Mouse (Mus musculus) bone marrow, adult 2 months (tissue): Measurements from ENCODE around the gene Zfr2. TPM values are rescaled to one million over a fixed set of nuclear protein-coding genes. Genes with fewer than 3 reads are reported as not detected.

ENCODE experiments used
- H3K27ac ChIP-seq: fragments of 200-500 bp; 2 replicates; pipeline ENCODE4 v1.5.1; 2012; ENCODE audit warnings: low read depth, mild to moderate bottlenecking, control low read depth, inconsistent platforms, low read length; ENCODE audit not compliant: control insufficient read depth, poor library complexity, insufficient read depth
- H3K4me1 ChIP-seq: fragments of 200-500 bp; 2 replicates; pipeline ENCODE4 v1.6.1; 2011; ENCODE audit warnings: low read length; ENCODE audit not compliant: control insufficient read depth, insufficient read depth
- H3K4me3 ChIP-seq: fragments of 200-500 bp; replicated peaks from 2 replicates; pipeline ENCODE3; 2011; ENCODE audit warnings: mild to moderate bottlenecking, low read depth, low read length, control low read depth; ENCODE audit not compliant: control insufficient read depth
- CTCF ChIP-seq: fragments of 200-500 bp; IDR thresholded peaks from 2 replicates; pipeline ENCODE4 v1.5.1; 2011; ENCODE audit warnings: low read length, control low read depth; ENCODE audit not compliant: control insufficient read depth, insufficient read depth
- POLR2A ChIP-seq: fragments of 200-500 bp; IDR thresholded peaks from 2 replicates; pipeline ENCODE4 v1.6.1; 2011; ENCODE audit warnings: low read depth, mild to moderate bottlenecking, control low read depth, low read length, borderline replicate concordance; ENCODE audit not compliant: control insufficient read depth
- whole genome bisulfite sequencing: fragments of 180-500 bp; shearing (Covaris S2); methylation state at CpG from one replicate; pipeline ENCODE4 v1.1.7; 2018; 5-methylcytosine and 5-hydroxymethylcytosine counted together
- polyA plus RNA-seq: library from polyadenylated mRNA; stranded (reverse); fragments of >200 nt; gene quantifications from 2 replicates; pipeline ENCODE4 v1.2.4, GENCODE M21; 2011; ENCODE audit warnings: low replicate concordance; ENCODE audit not compliant: missing spikeins, insufficient read depth, insufficient read length

Gene Zfr2
- polyA plus RNA-seq, 1 experiment = 2.5 TPM

DNA sequence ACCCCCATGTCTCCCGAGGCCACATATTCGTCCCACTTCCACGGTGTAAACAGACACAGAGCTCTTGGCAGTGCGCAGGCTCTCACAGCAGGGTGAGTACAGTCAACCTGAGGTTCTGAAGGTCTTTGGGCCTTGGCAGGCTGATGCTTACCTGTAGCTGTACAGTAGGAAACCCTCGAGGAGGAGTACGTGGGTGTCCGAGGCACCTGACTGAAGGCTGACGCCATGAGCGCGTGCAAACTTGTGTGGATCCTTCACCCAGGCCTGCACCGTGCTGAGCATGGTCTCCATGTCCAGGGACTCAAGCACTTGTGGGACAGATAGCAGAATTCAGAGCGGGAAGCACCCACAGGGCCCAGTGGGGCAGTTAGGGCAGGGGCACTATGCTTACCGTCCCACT is 32.8 kb upstream of the Zfr2 start:
- Histone ChIP-seq H3K27ac (no peak overlapping the region), H3K4me1 (no peaks in the 10 kb centered on the region), H3K4me3 (no peak overlapping the region)
- 83% methylated on average over 13 of the region's 13 CpGs for WGBS
- no peak for TF ChIP-seq POLR2A
- TF ChIP-seq CTCF = no peak

DNA sequence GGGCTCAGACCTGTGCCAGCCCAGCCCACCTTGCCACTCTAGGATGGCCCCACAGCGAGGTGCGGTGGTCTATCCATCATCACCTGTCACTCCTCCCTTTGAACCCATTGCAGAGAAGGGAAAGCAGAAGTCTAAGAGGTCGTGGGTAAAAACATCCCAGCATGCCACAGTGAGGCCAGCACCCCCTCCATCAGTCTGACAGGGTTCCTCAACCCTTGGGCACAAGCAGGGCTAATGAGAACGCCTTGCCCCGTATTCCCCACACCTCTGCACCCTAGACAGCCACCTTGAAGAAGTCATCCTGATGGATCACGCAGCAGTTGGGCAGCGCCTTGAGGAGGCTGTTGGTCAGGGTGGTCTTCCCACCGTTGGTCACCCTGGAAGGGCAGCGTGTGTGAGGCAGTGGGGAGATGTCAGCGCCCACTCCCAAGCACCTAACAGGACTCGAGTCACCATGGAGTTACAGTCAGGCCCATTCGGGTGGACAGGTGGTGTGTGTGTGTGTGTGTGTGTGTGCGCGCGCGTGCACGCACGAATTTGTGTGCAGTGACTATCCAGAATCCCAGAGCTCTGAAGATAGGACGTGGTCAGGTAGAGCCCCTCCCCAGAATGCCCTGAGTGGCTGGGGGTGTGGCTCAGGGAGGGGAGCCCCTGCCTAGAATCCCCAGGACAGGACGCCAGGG is 32.2 kb upstream of the Zfr2 start:
- WGBS = 76% methylated on average over 20 of the region's 20 CpGs
- Histone ChIP-seq H3K27ac (no peak overlapping the region), H3K4me3 (no peak overlapping the region), H3K4me1 (no peaks in the 10 kb centered on the region)
- no peak for TF ChIP-seq POLR2A
- no peak for TF ChIP-seq CTCF

DNA sequence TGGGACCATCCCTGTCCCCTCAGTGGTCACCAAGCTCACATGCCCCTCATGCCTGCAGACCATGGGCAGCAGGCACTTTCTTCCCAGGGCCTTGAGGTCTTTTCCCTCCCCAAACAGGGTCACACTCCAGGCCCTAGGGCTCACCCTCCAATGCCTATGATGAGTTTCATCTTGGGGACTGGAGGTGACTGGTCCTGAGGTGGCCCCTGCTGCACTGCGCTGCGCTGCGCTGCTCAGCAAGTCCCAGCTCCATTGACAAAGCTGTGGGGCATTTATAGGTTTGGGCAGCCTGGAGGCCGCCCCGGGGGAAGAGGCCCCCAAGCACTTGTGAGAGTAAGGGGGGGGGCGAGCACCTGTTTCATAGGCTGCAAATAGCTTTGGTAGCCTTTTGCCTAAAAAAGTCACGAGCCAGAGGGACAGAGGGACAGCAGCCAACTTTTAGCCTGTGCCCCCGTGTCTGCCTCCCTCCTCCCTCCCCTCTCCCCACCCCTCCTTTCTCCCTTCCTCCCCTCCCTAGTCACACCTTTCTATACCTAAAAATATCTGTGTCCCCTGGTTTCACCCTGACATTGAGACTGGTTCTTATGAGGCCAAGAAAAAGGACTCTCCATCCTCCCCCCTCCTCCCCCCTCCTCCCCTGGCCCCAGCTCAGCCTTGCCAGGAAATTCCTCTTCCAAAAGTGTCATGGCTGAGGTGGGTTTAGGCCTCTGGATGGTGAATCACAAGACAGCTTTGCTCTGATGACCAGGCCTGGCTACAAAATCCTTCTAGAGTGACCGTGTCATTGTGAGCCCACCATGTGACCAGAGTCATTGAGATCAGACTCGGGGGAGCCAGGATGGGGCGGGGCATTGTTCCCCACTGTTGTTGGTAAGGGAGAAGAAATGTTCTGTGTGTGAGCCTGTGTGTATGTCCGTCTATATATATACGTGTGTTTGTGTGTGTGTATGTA is 30.9 kb upstream of the Zfr2 start, which contains the start of gene Nmrk2:
Gene Nmrk2 (minus strand): TSS at position 245 of the 952 bp plus-strand sequence.
- TF ChIP-seq CTCF (no peak), POLR2A (no peak)
- H3K4me1 ChIP-seq = no peaks in the 10 kb centered on the region
- WGBS = 76% methylated on average over 13 of the region's 13 CpGs
- no peak within 1 kb of the TSS for H3K4me3 ChIP-seq
- H3K27ac ChIP-seq = no peak within 1 kb of the TSS

DNA sequence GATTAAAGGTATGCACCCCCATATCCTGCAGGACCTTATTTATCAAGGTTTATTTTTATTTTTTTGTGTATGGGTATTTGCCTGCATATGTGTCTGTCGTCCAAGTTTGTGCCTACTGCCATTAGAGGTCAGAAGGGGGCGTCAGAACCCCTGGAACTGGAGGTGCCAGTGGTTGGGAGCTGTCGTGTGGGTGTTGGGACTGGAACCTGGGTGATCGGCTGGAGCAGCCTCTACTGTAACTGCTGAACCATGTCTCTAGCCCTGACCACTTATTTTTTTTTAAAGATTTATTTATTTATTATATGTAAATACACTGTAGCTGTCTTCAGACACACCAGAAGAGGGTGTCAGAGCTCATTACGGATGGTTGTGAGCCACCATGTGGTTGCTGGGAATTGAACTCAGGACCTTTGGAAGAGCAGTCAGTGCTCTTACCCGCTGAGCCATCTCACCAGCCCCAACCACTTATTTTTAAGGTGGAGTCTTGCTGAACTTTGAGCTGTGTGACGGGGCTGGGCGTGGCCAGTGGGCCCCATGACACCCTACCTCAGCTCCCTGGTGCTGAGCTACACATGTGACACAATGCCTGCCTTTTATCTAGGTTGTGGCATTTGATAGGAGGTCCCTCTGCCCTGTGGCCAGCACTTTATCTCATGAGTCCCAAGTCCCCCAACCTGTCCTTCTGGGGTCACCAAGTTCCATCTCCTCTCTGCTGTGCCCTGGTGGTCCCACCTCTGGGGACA is 29.8 kb upstream of the Zfr2 start:
- no peak for TF ChIP-seq CTCF
- no peak for TF ChIP-seq POLR2A
- no peak overlapping the region for H3K27ac ChIP-seq
- no peak overlapping the region for H3K4me3 ChIP-seq
- WGBS = 59% methylated on average over 8 of the region's 8 CpGs
- no peaks in the 10 kb centered on the region for H3K4me1 ChIP-seq

DNA sequence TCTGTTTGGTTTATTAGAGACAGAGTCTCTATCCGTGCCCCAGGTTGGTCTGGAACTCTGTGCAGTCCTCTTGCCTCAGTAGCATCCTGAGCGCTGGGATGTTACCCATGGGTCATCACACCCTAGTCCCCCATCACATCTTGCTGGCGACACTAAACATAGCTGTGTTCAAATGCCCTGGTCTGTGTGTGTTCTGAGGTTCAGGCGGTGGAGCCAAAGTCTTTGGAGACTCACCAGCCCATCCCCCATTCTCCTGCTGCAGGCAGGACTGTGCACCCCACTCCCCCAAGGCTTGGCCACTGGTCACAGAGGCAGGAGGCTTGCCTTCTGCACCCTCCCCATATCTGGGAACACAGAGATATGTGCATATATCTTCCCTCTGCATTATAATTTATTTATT is 28.8 kb upstream of the Zfr2 start:
- 73% methylated on average over 4 of the region's 4 CpGs for WGBS
- Histone ChIP-seq H3K27ac (no peak overlapping the region), H3K4me3 (no peak overlapping the region), H3K4me1 (no peaks in the 10 kb centered on the region)
- TF ChIP-seq POLR2A (no peak), CTCF (no peak)

DNA sequence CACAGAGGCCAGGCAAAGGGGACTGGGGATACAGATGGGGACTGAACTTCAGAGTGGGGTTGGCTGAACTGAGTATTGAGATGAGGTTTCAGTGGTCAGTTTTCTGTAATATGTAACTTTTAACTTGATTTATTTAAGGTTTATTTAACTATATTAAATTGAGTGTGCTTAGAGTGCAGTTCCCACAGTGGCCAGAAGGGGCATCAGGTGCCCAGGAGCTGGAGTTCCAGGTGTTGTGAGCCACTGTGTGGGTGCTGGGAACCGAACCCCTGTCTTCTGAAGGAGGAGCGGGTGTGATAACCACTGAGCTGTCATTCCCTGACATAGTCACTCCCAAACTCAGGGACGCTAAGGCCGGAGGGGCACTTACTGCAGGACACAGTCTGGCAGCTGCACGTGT is 22.8 kb upstream of the Zfr2 start:
- Histone ChIP-seq H3K4me3 (no peak overlapping the region), H3K27ac (no peak overlapping the region), H3K4me1 (no peaks in the 10 kb centered on the region)
- TF ChIP-seq CTCF (peak; percentile 28; the same call in 1 of the 2 replicates), POLR2A (no peak)
- 89% methylated on average over 5 of the region's 5 CpGs for WGBS

DNA sequence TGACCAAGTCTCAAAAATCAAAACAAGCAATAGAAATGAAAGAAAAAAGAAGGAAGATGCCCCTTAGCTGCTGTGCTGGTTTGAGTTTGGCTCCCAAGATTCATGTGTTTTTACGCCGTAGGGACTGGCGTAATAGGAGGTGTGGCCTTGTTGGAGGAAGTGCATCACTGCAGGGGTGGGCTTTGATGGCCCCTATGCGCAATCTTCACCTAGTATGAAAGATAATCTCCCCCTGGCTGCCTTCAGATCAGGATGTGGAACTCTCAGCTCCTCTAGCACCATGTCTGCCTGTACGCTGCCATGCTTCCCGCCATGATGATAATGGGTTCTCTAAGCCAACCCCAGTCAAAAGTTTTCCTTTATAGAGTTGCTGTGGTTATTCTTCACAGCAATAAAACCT is 16.7 kb upstream of the Zfr2 start:
- 59% methylated on average over 6 of the region's 6 CpGs for WGBS
- H3K4me3 ChIP-seq = no peak overlapping the region
- TF ChIP-seq POLR2A (no peak), CTCF (no peak)
- no peak overlapping the region for H3K27ac ChIP-seq
- no peaks in the 10 kb centered on the region; the same call in 1 of the 2 replicates for H3K4me1 ChIP-seq

DNA sequence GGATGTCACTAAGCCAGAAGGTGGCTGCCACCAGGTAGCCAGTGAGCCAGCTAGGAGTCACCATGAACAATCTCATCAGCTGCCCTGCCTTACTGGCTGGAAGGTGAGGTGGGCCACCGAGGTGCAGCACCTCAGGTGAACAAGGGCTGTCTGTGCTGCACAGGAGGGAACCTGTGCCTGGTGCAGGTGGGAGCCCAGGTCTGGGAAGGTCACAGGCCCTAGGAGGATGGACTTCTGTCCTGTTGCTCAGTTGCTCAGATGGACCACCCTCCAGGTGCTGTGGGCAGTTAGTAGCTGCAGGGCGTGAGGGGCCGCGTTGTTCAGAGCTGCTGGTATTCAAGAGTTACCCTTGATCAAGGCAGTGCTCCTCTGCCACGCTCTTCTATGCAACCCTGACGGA is 16.1 kb upstream of the Zfr2 start:
- Histone ChIP-seq H3K4me1 (no peaks in the 10 kb centered on the region; the same call in 1 of the 2 replicates), H3K27ac (no peak overlapping the region), H3K4me3 (no peak overlapping the region)
- 80% methylated on average over 6 of the region's 6 CpGs for WGBS
- TF ChIP-seq CTCF = peak; percentile 19; the same call in 1 of the 2 replicates
- 0 out of 2 replicates have a peak, but pooled peaks have one; percentile 13 for TF ChIP-seq POLR2A
